Mouse (Mus musculus) forebrain, embryonic 12.5 days (tissue): Measurements from ENCODE around the gene Hamp. TPM values are rescaled to one million over a fixed set of nuclear protein-coding genes. Genes with fewer than 3 reads are reported as not detected.

Experiments
- ATAC-seq: fragments of 200-750 bp; cut with Nextera tagmentation; 2 replicates; pipeline ENCODE4 v1.8.0; 2017; ENCODE audit warnings: moderate TSS enrichment; ENCODE audit not compliant: low FRiP score
- H3K27ac ChIP-seq: fragments of 300-500 bp; sonication (generic); 2 replicates; pipeline ENCODE4 v1.5.1; 2016; ENCODE audit warnings: mild to moderate bottlenecking
- H3K27me3 ChIP-seq: fragments of 300-500 bp; sonication (generic); 2 replicates; pipeline ENCODE4 v1.6.1; 2016; ENCODE audit warnings: mild to moderate bottlenecking
- H3K36me3 ChIP-seq: fragments of 300-500 bp; sonication (generic); replicated peaks from 2 replicates; pipeline ENCODE4 v1.6.1; 2016; ENCODE audit warnings: mild to moderate bottlenecking
- H3K4me1 ChIP-seq: fragments of 300-500 bp; sonication (generic); 2 replicates; pipeline ENCODE4 v1.6.1; 2016
- H3K4me2 ChIP-seq: fragments of 300-500 bp; sonication (generic); 2 replicates; pipeline ENCODE4 v1.6.1; 2016; ENCODE audit warnings: mild to moderate bottlenecking, moderate library complexity
- H3K4me3 ChIP-seq: fragments of 300-500 bp; sonication (generic); replicated peaks from 2 replicates; pipeline ENCODE4 v1.5.1; 2016; ENCODE audit warnings: mild to moderate bottlenecking
- H3K9ac ChIP-seq: fragments of 300-500 bp; sonication (generic); 2 replicates; pipeline ENCODE4 v1.6.1; 2016; ENCODE audit warnings: mild to moderate bottlenecking
- H3K9me3 ChIP-seq: fragments of 300-500 bp; sonication (generic); 2 replicates; pipeline ENCODE4 v1.6.1; 2016
- WGBS: fragments of 180-500 bp; shearing (Covaris S2); methylation state at CpG from one replicate; pipeline ENCODE4 v1.1.7; 2016; 5-methylcytosine and 5-hydroxymethylcytosine counted together
- polyA plus RNA-seq: library from polyadenylated mRNA; unstranded; fragments of >200 nt; fragmentation: Nextera tagmentation; extraction: Ambion mirVana; gene quantifications from 2 replicates; pipeline ENCODE4 v1.2.1, GENCODE M21; 2016

The Hamp gene
- not detected in 2 replicates for polyA plus RNA-seq

GRCm38 (mm10) chr7:30943909-30944635, at the start of gene Hamp:
Hamp (minus strand) TSS chr7:30944032.
- ATAC-seq = no peak
- Histone ChIP-seq H3K4me1 (no peaks in the 10 kb centered on the region), H3K4me2 (no peak within 1 kb of the TSS), H3K9ac (no peak within 1 kb of the TSS), H3K36me3 (peaks cover 20% of the 10 kb centered on the region), H3K27ac (no peak within 1 kb of the TSS), H3K9me3 (no peaks in the 10 kb centered on the region), H3K27me3 (no peaks in the 10 kb centered on the region), H3K4me3 (no peak within 1 kb of the TSS)
- WGBS = 73% methylated on average over 9 of the region's 9 CpGs

GRCm38 (mm10) chr7:30992148-30992547, 48.3 kb upstream of the Hamp start:
- ATAC-seq = no peak
- H3K36me3 ChIP-seq = no peaks in the 10 kb centered on the region
- no peak overlapping the region for H3K27ac ChIP-seq
- H3K27me3 ChIP-seq = no peaks in the 10 kb centered on the region
- 80% methylated on average over 5 of the region's 5 CpGs for WGBS
- H3K4me3 ChIP-seq = no peak overlapping the region
- H3K4me1 ChIP-seq = no peaks in the 10 kb centered on the region
- no peak overlapping the region for H3K9ac ChIP-seq
- no peak overlapping the region for H3K4me2 ChIP-seq
- H3K9me3 ChIP-seq = 0 out of 2 replicates have a peak, but pooled peaks cover 7% of the 10 kb centered on the region

GRCm38 (mm10) chr7:30988519-30989162, 44.8 kb upstream of the Hamp start:
- Histone ChIP-seq H3K4me2 (no peak overlapping the region), H3K27ac (no peak overlapping the region), H3K27me3 (no peaks in the 10 kb centered on the region), H3K4me1 (no peaks in the 10 kb centered on the region), H3K9ac (no peak overlapping the region), H3K9me3 (no peaks in the 10 kb centered on the region), H3K4me3 (no peak overlapping the region), H3K36me3 (no peaks in the 10 kb centered on the region)
- whole genome bisulfite sequencing = 87% methylated on average over 4 of the region's 4 CpGs
- ATAC-seq = no peak

GRCm38 (mm10) chr7:30985357-30985756, 41.5 kb upstream of the Hamp start:
- Histone ChIP-seq H3K4me3 (no peak overlapping the region), H3K9me3 (no peaks in the 10 kb centered on the region), H3K4me1 (no peaks in the 10 kb centered on the region), H3K27ac (no peak overlapping the region), H3K36me3 (no peaks in the 10 kb centered on the region), H3K4me2 (no peak overlapping the region), H3K27me3 (no peaks in the 10 kb centered on the region), H3K9ac (no peak overlapping the region)
- no peak for ATAC-seq
- 89% methylated on average over 9 of the region's 9 CpGs for WGBS

- no peaks in the 10 kb centered on the region for H3K4me1 ChIP-seq
- no peaks in the 10 kb centered on the region for H3K9me3 ChIP-seq
- no peak overlapping the region for H3K4me2 ChIP-seq
- no peak overlapping the region for H3K27ac ChIP-seq
- H3K27me3 ChIP-seq = no peaks in the 10 kb centered on the region
- ATAC-seq = no peak
- H3K36me3 ChIP-seq = no peaks in the 10 kb centered on the region
- H3K4me3 ChIP-seq = no peak overlapping the region
- WGBS = 93% methylated on average over 4 of the region's 4 CpGs
- H3K9ac ChIP-seq = no peak overlapping the region
Measured at GRCm38 (mm10) chr7:30981703-30982102, 37.9 kb upstream of the Hamp start.

GRCm38 (mm10) chr7:30973501-30974289, 29.9 kb upstream of the Hamp start, which contains the start of gene Fam187b:
Fam187b (plus strand) TSS chr7:30973790.
- Histone ChIP-seq H3K36me3 (no peaks in the 10 kb centered on the region; the same call in 1 of the 2 replicates), H3K4me3 (peak within 1 kb of the TSS; percentile 45), H3K9ac (peak within 1 kb of the TSS; percentile 61), H3K27me3 (peaks cover 22% of the 10 kb centered on the region), H3K27ac (no peak within 1 kb of the TSS), H3K4me2 (peak within 1 kb of the TSS; percentile 78), H3K9me3 (no peaks in the 10 kb centered on the region), H3K4me1 (peaks cover 12% of the 10 kb centered on the region)
- peak; percentile 87 for ATAC-seq
- WGBS = under 1% methylated on average over 37 of the region's 37 CpGs

GRCm38 (mm10) chr7:30973251-30973500, 29.3 kb upstream of the Hamp start, which contains the start of gene Lsr:
Lsr (minus strand) TSS chr7:30973464.
- Histone ChIP-seq H3K4me3 (peak within 1 kb of the TSS; percentile 45), H3K4me1 (peaks cover 12% of the 10 kb centered on the region), H3K36me3 (no peaks in the 10 kb centered on the region; the same call in 1 of the 2 replicates), H3K9ac (peak within 1 kb of the TSS; percentile 61), H3K27ac (no peak within 1 kb of the TSS), H3K4me2 (peak within 1 kb of the TSS; percentile 78), H3K9me3 (no peaks in the 10 kb centered on the region), H3K27me3 (peaks cover 22% of the 10 kb centered on the region)
- WGBS = under 1% methylated on average over 19 of the region's 19 CpGs
- peak; percentile 71 for ATAC-seq

- Histone ChIP-seq H3K9ac (peak overlapping the region; percentile 61), H3K4me2 (peak overlapping the region; percentile 78), H3K4me1 (peaks cover 12% of the 10 kb centered on the region), H3K4me3 (peak overlapping the region; percentile 45), H3K27me3 (peaks cover 22% of the 10 kb centered on the region), H3K36me3 (no peaks in the 10 kb centered on the region; the same call in 1 of the 2 replicates), H3K9me3 (no peaks in the 10 kb centered on the region), H3K27ac (no peak overlapping the region)
- 2% methylated on average over 41 of the region's 41 CpGs for WGBS
- peak; percentile 66 for ATAC-seq
Measured at GRCm38 (mm10) chr7:30972426-30973250, 28.8 kb upstream of the Hamp start.

GRCm38 (mm10) chr7:30971901-30972300, 28.1 kb upstream of the Hamp start:
- no peak overlapping the region for H3K9ac ChIP-seq
- H3K4me3 ChIP-seq = peak overlapping the region; percentile 45
- no peaks in the 10 kb centered on the region for H3K9me3 ChIP-seq
- peak overlapping the region; percentile 78; the same call in 1 of the 2 replicates for H3K4me2 ChIP-seq
- peaks cover 12% of the 10 kb centered on the region for H3K4me1 ChIP-seq
- no peaks in the 10 kb centered on the region; the same call in 1 of the 2 replicates for H3K36me3 ChIP-seq
- peaks cover 22% of the 10 kb centered on the region for H3K27me3 ChIP-seq
- no peak overlapping the region for H3K27ac ChIP-seq
- WGBS = 90% methylated on average over 15 of the region's 15 CpGs
- no peak for ATAC-seq

GRCm38 (mm10) chr7:30969174-30969573, 25.3 kb upstream of the Hamp start:
- ATAC-seq = no peak
- Histone ChIP-seq H3K9ac (no peak overlapping the region), H3K27ac (no peak overlapping the region), H3K4me2 (no peak overlapping the region), H3K9me3 (no peaks in the 10 kb centered on the region), H3K4me3 (no peak overlapping the region), H3K36me3 (no peaks in the 10 kb centered on the region; the same call in 1 of the 2 replicates), H3K27me3 (peaks cover 22% of the 10 kb centered on the region), H3K4me1 (peaks cover 12% of the 10 kb centered on the region)
- WGBS = 79% methylated on average over 4 of the region's 4 CpGs

GRCm38 (mm10) chr7:30968611-30969010, 24.8 kb upstream of the Hamp start:
- H3K4me1 ChIP-seq = peaks cover 9% of the 10 kb centered on the region
- no peak overlapping the region for H3K4me2 ChIP-seq
- 90% methylated on average over 8 of the region's 8 CpGs for WGBS
- H3K9me3 ChIP-seq = no peaks in the 10 kb centered on the region
- no peak overlapping the region for H3K27ac ChIP-seq
- H3K36me3 ChIP-seq = no peaks in the 10 kb centered on the region; the same call in 1 of the 2 replicates
- no peak for ATAC-seq
- no peak overlapping the region for H3K9ac ChIP-seq
- peaks cover 21% of the 10 kb centered on the region for H3K27me3 ChIP-seq
- no peak overlapping the region for H3K4me3 ChIP-seq
